8 mouse cellular contexts compared by ENCODE assay signal in genomic region chr17:5139553-5139952, GRCm38 (mm10).
A peak's percentile ranks its signal among the peaks of the same experiment; 100 is the strongest.
DNase-seq lines count a peak whose midpoint lies in the region; ATAC-seq and TF ChIP-seq lines count a peak whose summit lies in the region.
"Had no signal": no experiment of that assay in that cellular context is flagged by ENCODE, and none has a peak within 500 bp of the region (broad histone marks: within the 10 kb centered on the region; RNA-seq: fewer than 3 reads in every experiment).

No protein-coding gene starts in this region.

- H3K27me3 ChIP-seq in lung, embryonic 14.5 days (ENCODE audit: insufficient read depth, low read length) = no peaks in the 10 kb centered on the region
- no peaks in the 10 kb centered on the region for H3K27me3 ChIP-seq in neural tube, embryonic 13.5 days

- H3K9ac ChIP-seq in lung, embryonic 14.5 days = no peak overlapping the region
- 0 out of 2 replicates have a peak overlapping the region, but pooled peaks have one; percentile 4 for H3K9ac ChIP-seq in neural tube, embryonic 13.5 days

- 0 out of 2 replicates have a peak, but pooled peaks cover 5% of the 10 kb centered on the region for H3K4me1 ChIP-seq in lung, embryonic 14.5 days (ENCODE audit: insufficient read depth)
- H3K4me1 ChIP-seq in lung, adult 2 months (ENCODE audit: control insufficient read depth, insufficient read depth, low read length) = peaks cover 22% of the 10 kb centered on the region
- H3K4me1 ChIP-seq in embryonic fibroblast, embryonic 13.5 days (ENCODE audit: control insufficient read depth, insufficient read depth, low read length) = peaks cover 10% of the 10 kb centered on the region
- H3K4me1 ChIP-seq in neural tube, embryonic 13.5 days (replicated peaks) = peaks cover 82% of the 10 kb centered on the region

- intact Hi-C loops in gastrocnemius, postnatal 14 days (cut with DNase I; ENCODE audit: low total_unique reads) = no loop called here

- ATAC-seq in lung, embryonic 14.5 days (ENCODE audit: insufficient read depth) = 0 out of 2 replicates have a peak, but pooled peaks have one; percentile 29
- ATAC-seq in neural tube, embryonic 13.5 days (ENCODE audit: low read depth) = peak; percentile 47

- peak overlapping the region; percentile 58; the same call in 1 of the 2 replicates for H3K27ac ChIP-seq in lung, embryonic 14.5 days (ENCODE audit: low read depth)
- H3K27ac ChIP-seq in embryonic fibroblast, embryonic 13.5 days (ENCODE audit: insufficient read depth, low read length) = peak overlapping the region; percentile 82
- H3K27ac ChIP-seq in neural tube, embryonic 13.5 days (replicated peaks) = peak overlapping the region; percentile 88

- no peaks in the 10 kb centered on the region for H3K9me3 ChIP-seq in lung, embryonic 14.5 days (ENCODE audit: low read depth, low read length)
- H3K9me3 ChIP-seq in neural tube, embryonic 13.5 days = no peaks in the 10 kb centered on the region

- H3K4me3 ChIP-seq in lung, embryonic 14.5 days (ENCODE audit: low read depth, low read length) = no peak overlapping the region
- H3K4me3 ChIP-seq in lung, adult 2 months (replicated peaks; ENCODE audit: extremely low read depth, low read depth, low read length) = no peak overlapping the region
- no peak overlapping the region for H3K4me3 ChIP-seq in embryonic fibroblast, embryonic 13.5 days (ENCODE audit: insufficient read depth, low read length)
- no peak overlapping the region for H3K4me3 ChIP-seq in neural tube, embryonic 13.5 days

- TF ChIP-seq CTCF in lung, embryonic 14.5 days (IDR thresholded peaks at IDR 0.05; ENCODE audit: low read depth) = no peak
- TF ChIP-seq CTCF in lung, adult 2 months (IDR thresholded peaks at IDR 0.05; ENCODE audit: insufficient read depth, low read length) = no peak
- no peak for TF ChIP-seq CTCF in embryonic fibroblast, embryonic 13.5 days (IDR thresholded peaks at IDR 0.05; ENCODE audit: borderline replicate concordance, insufficient read depth, low read length)

- WGBS in lung, embryonic 14.5 days = 33% methylated on average over 8 of the region's 8 CpGs
- WGBS in lung, adult 2 months = 32% methylated on average over 8 of the region's 8 CpGs
- WGBS in neural tube, embryonic 13.5 days = 17% methylated on average over 8 of the region's 8 CpGs

- peak; percentile 26 for DNase-seq in lung, embryonic 14.5 days
- no peak for DNase-seq in lung, adult 2 months
- peak; percentile 55 for DNase-seq in induced T-regulatory cell, adult 2 months (ENCODE audit: low read depth)
- DNase-seq in gastrocnemius, postnatal 14 days = no peak
- no peak for DNase-seq in left cerebral cortex, adult 9 months (ENCODE audit: low spot score in 2 of 2)
- DNase-seq: cerebellum, adult 8-10 months had no signal

- H3K4me2 ChIP-seq in lung, embryonic 14.5 days = peak overlapping the region; percentile 12; the same call in 1 of the 2 replicates
- peak overlapping the region; percentile 41 for H3K4me2 ChIP-seq in neural tube, embryonic 13.5 days

- no peak for TF ChIP-seq POLR2A in lung, adult 2 months (IDR thresholded peaks at IDR 0.05; ENCODE audit: borderline replicate concordance, extremely low read depth, low read depth, low read length)
- TF ChIP-seq POLR2A in embryonic fibroblast, embryonic 13.5 days (IDR thresholded peaks at IDR 0.05; ENCODE audit: low read depth, low read length) = no peak

- H3K36me3 ChIP-seq in lung, embryonic 14.5 days (ENCODE audit: insufficient read depth) = no peaks in the 10 kb centered on the region
- no peaks in the 10 kb centered on the region for H3K36me3 ChIP-seq in neural tube, embryonic 13.5 days

Comparison
In these comparisons a context has a peak if more than half of its experiments do, and no peak if none do; other contexts are left out.
1. DNase-seq: peak in lung, embryonic 14.5 days (single experiment) and induced T-regulatory cell, adult 2 months (single experiment); none in lung, adult 2 months (single experiment), gastrocnemius, postnatal 14 days (single experiment) and left cerebral cortex, adult 9 months (0 of 2).
2. Peak in every context shown above with its lines, with median percentiles within 50 percentile points of each other: H3K27ac ChIP-seq.